Mouse (Mus musculus): ENCODE results near the gene Klhl25.
"Not testable (repeated sequence)": the region's sequence is repeated elsewhere in the genome, so short reads cannot be mapped to it uniquely, and the experiment has no call there.

The Klhl25 gene

GRCm38 (mm10) chr7:75842306-75842705 is 5.8 kb upstream of the Klhl25 start:
- DNase-seq (ENCODE audit: extremely low read depth, insufficient read length, low spot score) = no peak

GRCm38 (mm10) chr7:75845936-75846335 is 2.2 kb upstream of the Klhl25 start:
- no peak for DNase-seq (ENCODE audit: extremely low read depth, insufficient read length, low spot score)

- no peak for DNase-seq (ENCODE audit: extremely low read depth, insufficient read length, low spot score)
These were observed 1.2 kb upstream of the Klhl25 start for GRCm38 (mm10) chr7:75846942-75847341.

GRCm38 (mm10) chr7:75847489-75847888 is 621 bp upstream of the Klhl25 start:
- DNase-seq (ENCODE audit: extremely low read depth, insufficient read length, low spot score) = no peak

- peak; percentile 55 for DNase-seq (ENCODE audit: extremely low read depth, insufficient read length, low spot score)
These were observed 913 bp downstream of the Klhl25 start for GRCm38 (mm10) chr7:75848776-75849670.

- DNase-seq (ENCODE audit: extremely low read depth, insufficient read length, low spot score) = not testable (repeated sequence)
These were observed 2.3 kb downstream of the Klhl25 start for GRCm38 (mm10) chr7:75850396-75850795.

- DNase-seq (ENCODE audit: extremely low read depth, insufficient read length, low spot score) = no peak
These were observed 3.2 kb downstream of the Klhl25 start for GRCm38 (mm10) chr7:75851290-75851689.

GRCm38 (mm10) chr7:75852363-75852762 is 4.3 kb downstream of the Klhl25 start:
- peak; percentile 60 for DNase-seq (ENCODE audit: extremely low read depth, insufficient read length, low spot score)

GRCm38 (mm10) chr7:75853171-75853830 is 5.2 kb downstream of the Klhl25 start:
- no peak for DNase-seq (ENCODE audit: extremely low read depth, insufficient read length, low spot score)

GRCm38 (mm10) chr7:75854231-75854925 is 6.3 kb downstream of the Klhl25 start:
- no peak for DNase-seq (ENCODE audit: extremely low read depth, insufficient read length, low spot score)

- DNase-seq (ENCODE audit: extremely low read depth, insufficient read length, low spot score) = no peak
These were observed 6.9 kb downstream of the Klhl25 start for GRCm38 (mm10) chr7:75855028-75855427.

GRCm38 (mm10) chr7:75856259-75856658 is 8.1 kb downstream of the Klhl25 start:
- no peak for DNase-seq (ENCODE audit: extremely low read depth, insufficient read length, low spot score)

- DNase-seq (ENCODE audit: extremely low read depth, insufficient read length, low spot score) = no peak
These were observed 11.7 kb downstream of the Klhl25 start for GRCm38 (mm10) chr7:75859771-75860196.

- DNase-seq (ENCODE audit: extremely low read depth, insufficient read length, low spot score) = peak; percentile 29
These were observed 13.7 kb downstream of the Klhl25 start for GRCm38 (mm10) chr7:75861638-75862426.

- not testable (repeated sequence) for DNase-seq (ENCODE audit: extremely low read depth, insufficient read length, low spot score)
These were observed 14.3 kb downstream of the Klhl25 start for GRCm38 (mm10) chr7:75862427-75862781.

GRCm38 (mm10) chr7:75863248-75863911 is 15.3 kb downstream of the Klhl25 start:
- not testable (repeated sequence) for DNase-seq (ENCODE audit: extremely low read depth, insufficient read length, low spot score)

GRCm38 (mm10) chr7:75865026-75865425 is 16.9 kb downstream of the Klhl25 start:
- DNase-seq (ENCODE audit: extremely low read depth, insufficient read length, low spot score) = no peak

GRCm38 (mm10) chr7:75866557-75866956 is 18.4 kb downstream of the Klhl25 start:
- DNase-seq (ENCODE audit: extremely low read depth, insufficient read length, low spot score) = no peak

- no peak for DNase-seq (ENCODE audit: extremely low read depth, insufficient read length, low spot score)
These were observed 20.6 kb downstream of the Klhl25 start for GRCm38 (mm10) chr7:75868687-75869086.

GRCm38 (mm10) chr7:75870551-75870950 is 22.4 kb downstream of the Klhl25 start:
- DNase-seq (ENCODE audit: extremely low read depth, insufficient read length, low spot score) = no peak
